Mouse (Mus musculus): ENCODE data around the gene Endod1. TPM values are rescaled to one million over a fixed set of nuclear protein-coding genes. Genes with fewer than 3 reads are reported as not detected.
"Not testable (repeated sequence)": the region's sequence is repeated elsewhere in the genome, so short reads cannot be mapped to it uniquely, and the experiment has no call there.

Gene Endod1
- total and polyA plus RNA-seq, 2 experiments from 2014 or later = 5.6 to 33.6 TPM

DNA sequence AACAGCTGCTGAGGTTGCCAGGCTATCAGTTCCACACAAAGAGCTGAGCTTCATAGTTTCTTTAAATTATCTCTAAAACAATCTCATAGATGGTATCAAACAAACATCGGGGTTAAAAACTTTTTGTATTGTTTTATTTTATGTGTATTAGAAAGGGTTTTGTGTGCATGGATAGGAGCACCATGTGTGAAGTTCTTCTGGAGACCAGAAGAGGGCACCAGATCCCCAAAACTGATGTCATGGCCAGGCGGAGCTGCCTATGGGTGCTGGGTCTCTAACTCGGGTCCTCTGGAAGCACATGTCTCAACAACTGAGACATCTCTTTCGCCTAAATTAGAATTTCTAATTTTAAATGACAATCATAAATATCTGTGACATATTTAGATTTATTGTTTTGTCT is 32.9 kb downstream of the Endod1 start:
- H3K4me2 ChIP-seq (ENCODE audit: low read depth, low read length) = no peak overlapping the region
- H3K9ac ChIP-seq (replicated peaks; ENCODE audit: low read depth, low read length) = no peak overlapping the region
- ATAC-seq (ENCODE audit: insufficient read depth, low read depth) = no peak
- TF ChIP-seq CTCF (IDR thresholded peaks at IDR 0.05; ENCODE audit: low read depth) = peak; percentile 52
- TF ChIP-seq EP300 (IDR thresholded peaks at IDR 0.05; ENCODE audit: low read depth) = no peak
- no peaks in the 10 kb centered on the region for H3K9me3 ChIP-seq (replicated peaks; ENCODE audit: control insufficient read depth, low read length)
- 48% methylated on average over 4 of the region's 4 CpGs for WGBS
- no peaks in the 10 kb centered on the region for H3K4me1 ChIP-seq (ENCODE audit: control insufficient read depth, insufficient read depth)
- no peaks in the 10 kb centered on the region for H3K27me3 ChIP-seq (ENCODE audit: control insufficient read depth, insufficient read depth, low read length)
- no peak for DNase-seq (ENCODE audit: low spot score)
- no peaks in the 10 kb centered on the region for H3K36me3 ChIP-seq (replicated peaks; ENCODE audit: control insufficient read depth, insufficient read depth, low read length)
- no peak overlapping the region for H3K4me3 ChIP-seq (ENCODE audit: low read depth, low read length)
- no peak overlapping the region for H3K27ac ChIP-seq (ENCODE audit: low read depth)

DNA sequence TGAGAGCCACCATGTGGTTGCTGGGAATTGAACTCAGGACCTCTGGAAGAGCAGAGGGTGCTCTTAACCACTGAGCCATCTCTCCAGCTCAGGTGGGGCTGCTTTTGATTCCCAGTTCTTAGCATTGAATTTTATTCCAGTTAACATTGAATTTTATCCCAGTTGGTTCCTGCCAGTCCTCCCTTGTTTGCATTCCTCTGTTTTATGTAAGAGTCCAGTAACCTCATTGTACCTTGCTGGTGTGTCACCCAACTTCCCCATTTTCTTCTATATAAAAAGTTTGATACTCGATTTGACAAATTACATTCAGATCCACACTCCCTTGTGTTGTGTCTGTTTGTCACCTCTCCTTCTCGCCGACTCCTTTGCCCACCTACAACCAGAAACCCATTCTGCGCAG is 35.4 kb downstream of the Endod1 start:
- WGBS = 82% methylated on average over 4 of the region's 4 CpGs
- DNase-seq (ENCODE audit: low spot score); ATAC-seq (ENCODE audit: insufficient read depth, low read depth): not testable (repeated sequence)

DNA sequence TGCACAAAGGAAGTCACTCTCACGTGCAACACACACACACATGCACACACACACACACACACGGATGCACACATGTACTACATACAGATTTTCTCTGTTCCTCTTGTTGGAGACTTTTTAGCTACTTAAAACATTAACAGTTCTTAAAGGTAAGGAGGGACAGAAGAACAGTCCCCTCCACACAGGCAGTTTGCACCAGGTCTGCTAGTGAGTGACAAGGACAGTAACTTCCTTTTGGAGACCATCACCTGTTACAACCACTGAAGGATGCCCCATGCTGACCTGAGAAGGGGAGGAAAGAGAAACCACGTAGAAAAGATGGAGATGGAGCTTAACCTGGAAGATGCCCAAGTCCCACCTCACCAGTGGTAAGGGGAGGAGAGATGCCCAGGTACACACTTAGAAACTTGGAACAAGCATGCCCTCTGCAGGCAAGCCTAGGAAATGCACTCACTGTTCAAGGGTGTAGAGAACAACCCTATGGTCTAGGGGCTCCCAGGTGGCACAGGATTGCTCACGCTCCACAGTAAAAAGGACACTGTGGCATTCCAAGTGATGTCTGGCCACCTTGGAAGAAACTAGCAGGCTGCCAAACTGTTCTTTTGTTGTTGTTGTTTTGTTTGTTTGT is 39.2 kb downstream of the Endod1 start:
- H3K9me3 ChIP-seq (replicated peaks; ENCODE audit: control insufficient read depth, low read length) = no peaks in the 10 kb centered on the region
- ATAC-seq (ENCODE audit: insufficient read depth, low read depth) = no peak
- H3K4me3 ChIP-seq (ENCODE audit: low read depth, low read length) = no peak overlapping the region
- no peaks in the 10 kb centered on the region for H3K36me3 ChIP-seq (replicated peaks; ENCODE audit: control insufficient read depth, insufficient read depth, low read length)
- H3K4me1 ChIP-seq (ENCODE audit: control insufficient read depth, insufficient read depth) = no peaks in the 10 kb centered on the region
- H3K27me3 ChIP-seq (ENCODE audit: control insufficient read depth, insufficient read depth, low read length) = no peaks in the 10 kb centered on the region
- 58% methylated on average over 4 of the region's 4 CpGs for WGBS
- peak; percentile 50 for DNase-seq (ENCODE audit: low spot score)
- TF ChIP-seq EP300 (IDR thresholded peaks at IDR 0.05; ENCODE audit: low read depth) (no peak), CTCF (IDR thresholded peaks at IDR 0.05; ENCODE audit: low read depth) (peak; percentile 84)
- no peak overlapping the region for H3K4me2 ChIP-seq (ENCODE audit: low read depth, low read length)
- H3K27ac ChIP-seq (ENCODE audit: low read depth) = no peak overlapping the region
- H3K9ac ChIP-seq (replicated peaks; ENCODE audit: low read depth, low read length) = no peak overlapping the region

More for the DNA sequence above, 35.4 kb downstream of the Endod1 start:
- not testable (repeated sequence) for H3K4me3 ChIP-seq (ENCODE audit: low read depth, low read length); H3K9me3 ChIP-seq (replicated peaks; ENCODE audit: control insufficient read depth, low read length); H3K36me3 ChIP-seq (replicated peaks; ENCODE audit: control insufficient read depth, insufficient read depth, low read length); H3K4me2 ChIP-seq (ENCODE audit: low read depth, low read length); H3K4me1 ChIP-seq (ENCODE audit: control insufficient read depth, insufficient read depth); H3K27ac ChIP-seq (ENCODE audit: low read depth); H3K27me3 ChIP-seq (ENCODE audit: control insufficient read depth, insufficient read depth, low read length); H3K9ac ChIP-seq (replicated peaks; ENCODE audit: low read depth, low read length)

DNA sequence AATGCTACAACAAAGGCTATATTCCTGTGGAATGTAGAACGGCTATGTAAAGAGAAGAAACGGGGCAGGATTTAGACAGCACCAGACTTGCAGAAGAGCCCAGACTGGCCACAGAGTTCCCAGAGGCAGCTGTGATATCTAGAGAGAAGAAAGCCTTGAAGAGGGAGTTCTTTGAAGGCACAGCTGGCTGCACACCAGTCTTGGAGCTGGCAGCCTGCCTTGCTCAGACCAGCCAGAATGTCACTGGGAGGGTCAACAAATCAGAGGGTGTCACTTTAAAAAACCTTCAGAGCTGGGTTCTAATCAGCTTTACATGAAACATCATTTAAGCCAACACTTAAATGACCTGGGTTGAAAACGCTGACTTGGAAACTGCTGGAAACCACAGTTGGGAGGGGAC is 42.6 kb downstream of the Endod1 start:
- Histone ChIP-seq H3K27me3 (ENCODE audit: control insufficient read depth, insufficient read depth, low read length) (no peaks in the 10 kb centered on the region), H3K4me1 (ENCODE audit: control insufficient read depth, insufficient read depth) (no peaks in the 10 kb centered on the region), H3K27ac (ENCODE audit: low read depth) (no peak overlapping the region), H3K4me2 (ENCODE audit: low read depth, low read length) (no peak overlapping the region), H3K36me3 (replicated peaks; ENCODE audit: control insufficient read depth, insufficient read depth, low read length) (no peaks in the 10 kb centered on the region), H3K4me3 (ENCODE audit: low read depth, low read length) (no peak overlapping the region), H3K9ac (replicated peaks; ENCODE audit: low read depth, low read length) (no peak overlapping the region), H3K9me3 (replicated peaks; ENCODE audit: control insufficient read depth, low read length) (no peaks in the 10 kb centered on the region)
- WGBS = 46% methylated on average over 3 of the region's 3 CpGs
- DNase-seq (ENCODE audit: low spot score) = no peak
- TF ChIP-seq CTCF (IDR thresholded peaks at IDR 0.05; ENCODE audit: low read depth) (no peak), EP300 (IDR thresholded peaks at IDR 0.05; ENCODE audit: low read depth) (no peak)
- no peak for ATAC-seq (ENCODE audit: insufficient read depth, low read depth)

DNA sequence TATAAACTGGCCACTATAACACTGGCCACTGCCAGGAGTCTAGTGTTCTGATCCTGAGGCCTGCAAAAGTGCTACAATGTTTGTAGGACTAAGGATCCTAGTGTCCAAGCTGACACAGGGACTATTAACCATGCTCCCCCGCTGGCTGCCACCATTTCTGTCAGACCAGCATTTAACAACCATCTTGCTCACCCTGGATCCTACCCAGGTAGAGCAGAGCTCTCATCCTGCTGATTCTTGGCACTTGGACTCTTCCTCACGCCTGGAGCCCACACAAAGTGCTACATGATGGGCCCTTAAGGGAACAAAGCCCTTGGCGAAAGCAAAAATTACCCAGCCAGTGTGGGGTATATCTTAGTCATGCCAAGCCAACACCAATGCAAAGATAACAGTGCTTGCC is 44.4 kb downstream of the Endod1 start:
- Histone ChIP-seq H3K9ac (replicated peaks; ENCODE audit: low read depth, low read length) (no peak overlapping the region), H3K4me1 (ENCODE audit: control insufficient read depth, insufficient read depth) (no peaks in the 10 kb centered on the region), H3K27ac (ENCODE audit: low read depth) (no peak overlapping the region), H3K36me3 (replicated peaks; ENCODE audit: control insufficient read depth, insufficient read depth, low read length) (no peaks in the 10 kb centered on the region), H3K9me3 (replicated peaks; ENCODE audit: control insufficient read depth, low read length) (no peaks in the 10 kb centered on the region), H3K4me2 (ENCODE audit: low read depth, low read length) (no peak overlapping the region), H3K27me3 (ENCODE audit: control insufficient read depth, insufficient read depth, low read length) (no peaks in the 10 kb centered on the region), H3K4me3 (ENCODE audit: low read depth, low read length) (no peak overlapping the region)
- TF ChIP-seq CTCF (IDR thresholded peaks at IDR 0.05; ENCODE audit: low read depth) (no peak), EP300 (IDR thresholded peaks at IDR 0.05; ENCODE audit: low read depth) (no peak)
- DNase-seq (ENCODE audit: low spot score) = no peak
- WGBS = 66% methylated on average over 3 of the region's 3 CpGs
- no peak for ATAC-seq (ENCODE audit: insufficient read depth, low read depth)

DNA sequence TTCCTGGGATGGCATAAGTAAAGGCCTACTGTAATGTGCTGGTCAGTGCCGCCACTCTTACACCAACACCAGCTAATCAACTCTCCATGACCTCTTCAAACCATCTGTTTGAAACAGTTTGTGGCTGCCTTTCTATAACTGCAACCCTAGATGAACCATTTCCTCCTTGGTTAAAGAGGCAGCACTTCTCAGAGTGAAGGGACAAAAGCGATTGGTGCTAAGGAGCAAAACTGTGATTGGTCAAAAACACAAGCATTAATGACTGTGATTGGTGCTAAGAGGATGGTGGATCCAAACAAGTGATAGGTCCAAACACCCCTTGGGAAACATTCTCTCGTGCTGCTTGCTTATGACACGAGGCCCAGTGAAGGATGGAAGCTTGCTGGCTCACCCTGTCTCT is 45.5 kb downstream of the Endod1 start:
- no peaks in the 10 kb centered on the region for H3K27me3 ChIP-seq (ENCODE audit: control insufficient read depth, insufficient read depth, low read length)
- WGBS = 75% methylated on average over 4 of the region's 4 CpGs

More for the DNA sequence above, 45.5 kb downstream of the Endod1 start:
- no peak overlapping the region for H3K9ac ChIP-seq (replicated peaks; ENCODE audit: low read depth, low read length)
- H3K4me3 ChIP-seq (ENCODE audit: low read depth, low read length) = no peak overlapping the region
- no peak for DNase-seq (ENCODE audit: low spot score)
- no peak overlapping the region for H3K4me2 ChIP-seq (ENCODE audit: low read depth, low read length)
- no peaks in the 10 kb centered on the region for H3K4me1 ChIP-seq (ENCODE audit: control insufficient read depth, insufficient read depth)
- no peaks in the 10 kb centered on the region for H3K36me3 ChIP-seq (replicated peaks; ENCODE audit: control insufficient read depth, insufficient read depth, low read length)
- no peak for ATAC-seq (ENCODE audit: insufficient read depth, low read depth)
- H3K27ac ChIP-seq (ENCODE audit: low read depth) = no peak overlapping the region
- no peak for TF ChIP-seq CTCF (IDR thresholded peaks at IDR 0.05; ENCODE audit: low read depth)
- no peak for TF ChIP-seq EP300 (IDR thresholded peaks at IDR 0.05; ENCODE audit: low read depth)
- H3K9me3 ChIP-seq (replicated peaks; ENCODE audit: control insufficient read depth, low read length) = no peaks in the 10 kb centered on the region

Measured in heart, postnatal 0 days (tissue).